Mouse (Mus musculus): ENCODE measurements around the gene Fig4. TPM values are rescaled to one million over a fixed set of nuclear protein-coding genes. Genes with fewer than 3 reads are reported as not detected.

The Fig4 gene
- polyA plus RNA-seq, 1 experiment from 2014 or later, result 57.2 TPM

- no peak overlapping the region for H3K27ac ChIP-seq (replicated peaks in 1 of 2; ENCODE audit: control insufficient read depth in 1 of 2, insufficient read depth in 1 of 2, low read depth in 2 of 2, low read length in 2 of 2)
- H3K36me3 ChIP-seq (ENCODE audit: control insufficient read depth, insufficient read depth, low read length), result peaks cover 27% of the 10 kb centered on the region
- no peak overlapping the region for H3K4me2 ChIP-seq (ENCODE audit: low read length)
- no peak overlapping the region for H3K4me3 ChIP-seq (ENCODE audit: control insufficient read depth in 1 of 2, insufficient read depth in 1 of 2, low read depth in 1 of 2, low read length in 2 of 2)
- ATAC-seq (ENCODE audit: insufficient number of reproducible peaks, insufficient read depth, low FRiP score, low read depth), result no peak
- H3K9ac ChIP-seq (ENCODE audit: low read length), result no peak overlapping the region
- no peaks in the 10 kb centered on the region for H3K9me3 ChIP-seq (ENCODE audit: control insufficient read depth, low read length)
- H3K27me3 ChIP-seq (ENCODE audit: control insufficient read depth, insufficient read depth, low read length), result no peaks in the 10 kb centered on the region
- WGBS, result 80% methylated on average over 3 of the region's 3 CpGs
- H3K4me1 ChIP-seq (ENCODE audit: control insufficient read depth in 2 of 2, insufficient read depth in 2 of 2, low read length in 2 of 2), result no peaks in the 10 kb centered on the region
Observed at GRCm38 (mm10) chr10:41214083-41214482, 89.0 kb downstream of the Fig4 start.

- H3K27me3 ChIP-seq (ENCODE audit: control insufficient read depth, insufficient read depth, low read length), result no peaks in the 10 kb centered on the region
- 69% methylated on average over 4 of the region's 4 CpGs for WGBS
- no peaks in the 10 kb centered on the region for H3K9me3 ChIP-seq (ENCODE audit: control insufficient read depth, low read length)
- H3K4me1 ChIP-seq (ENCODE audit: control insufficient read depth in 2 of 2, insufficient read depth in 2 of 2, low read length in 2 of 2), result peaks cover 4% of the 10 kb centered on the region in 2 experiments; a peak in 2 of 4 replicates
- H3K4me3 ChIP-seq (ENCODE audit: control insufficient read depth in 1 of 2, insufficient read depth in 1 of 2, low read depth in 1 of 2, low read length in 2 of 2), result no peak overlapping the region
- no peak overlapping the region for H3K27ac ChIP-seq (replicated peaks in 1 of 2; ENCODE audit: control insufficient read depth in 1 of 2, insufficient read depth in 1 of 2, low read depth in 2 of 2, low read length in 2 of 2)
- no peak for ATAC-seq (ENCODE audit: insufficient number of reproducible peaks, insufficient read depth, low FRiP score, low read depth)
- peaks cover 6% of the 10 kb centered on the region; the same call in 1 of the 2 replicates for H3K36me3 ChIP-seq (ENCODE audit: control insufficient read depth, insufficient read depth, low read length)
- no peak overlapping the region for H3K4me2 ChIP-seq (ENCODE audit: low read length)
- H3K9ac ChIP-seq (ENCODE audit: low read length), result no peak overlapping the region
Observed at GRCm38 (mm10) chr10:41209538-41209937, 93.5 kb downstream of the Fig4 start.

- Histone ChIP-seq H3K36me3 (ENCODE audit: control insufficient read depth, insufficient read depth, low read length) (peaks cover 6% of the 10 kb centered on the region; the same call in 1 of the 2 replicates), H3K4me1 (ENCODE audit: control insufficient read depth in 2 of 2, insufficient read depth in 2 of 2, low read length in 2 of 2) (peaks cover 6 to 7% of the 10 kb centered on the region in 2 experiments; a peak in 2 of 4 replicates), H3K4me2 (ENCODE audit: low read length) (no peak overlapping the region), H3K27me3 (ENCODE audit: control insufficient read depth, insufficient read depth, low read length) (no peaks in the 10 kb centered on the region), H3K27ac (replicated peaks in 1 of 2; ENCODE audit: control insufficient read depth in 1 of 2, insufficient read depth in 1 of 2, low read depth in 2 of 2, low read length in 2 of 2) (no peak overlapping the region), H3K4me3 (ENCODE audit: control insufficient read depth in 1 of 2, insufficient read depth in 1 of 2, low read depth in 1 of 2, low read length in 2 of 2) (no peak overlapping the region), H3K9me3 (ENCODE audit: control insufficient read depth, low read length) (no peaks in the 10 kb centered on the region), H3K9ac (ENCODE audit: low read length) (no peak overlapping the region)
- no peak for ATAC-seq (ENCODE audit: insufficient number of reproducible peaks, insufficient read depth, low FRiP score, low read depth)
- 54% methylated on average over 6 of the region's 6 CpGs for WGBS
Observed at GRCm38 (mm10) chr10:41208860-41209377, 94.1 kb downstream of the Fig4 start.

GRCm38 (mm10) chr10:41205647-41206046 is 97.4 kb downstream of the Fig4 start:
- H3K9me3 ChIP-seq (ENCODE audit: control insufficient read depth, low read length), result no peaks in the 10 kb centered on the region
- H3K9ac ChIP-seq (ENCODE audit: low read length), result no peak overlapping the region
- H3K27ac ChIP-seq (replicated peaks in 1 of 2; ENCODE audit: control insufficient read depth in 1 of 2, insufficient read depth in 1 of 2, low read depth in 2 of 2, low read length in 2 of 2), result no peak overlapping the region
- WGBS, result 70% methylated on average over 2 of the region's 2 CpGs
- ATAC-seq (ENCODE audit: insufficient number of reproducible peaks, insufficient read depth, low FRiP score, low read depth), result no peak
- H3K4me3 ChIP-seq (ENCODE audit: control insufficient read depth in 1 of 2, insufficient read depth in 1 of 2, low read depth in 1 of 2, low read length in 2 of 2), result no peak overlapping the region
- peaks cover 6 to 7% of the 10 kb centered on the region in 2 experiments; a peak in 2 of 4 replicates for H3K4me1 ChIP-seq (ENCODE audit: control insufficient read depth in 2 of 2, insufficient read depth in 2 of 2, low read length in 2 of 2)
- H3K27me3 ChIP-seq (ENCODE audit: control insufficient read depth, insufficient read depth, low read length), result no peaks in the 10 kb centered on the region
- H3K4me2 ChIP-seq (ENCODE audit: low read length), result no peak overlapping the region
- H3K36me3 ChIP-seq (ENCODE audit: control insufficient read depth, insufficient read depth, low read length), result peaks cover 11% of the 10 kb centered on the region; the same call in 1 of the 2 replicates

- H3K9me3 ChIP-seq (ENCODE audit: control insufficient read depth, low read length), result no peaks in the 10 kb centered on the region
- H3K36me3 ChIP-seq (ENCODE audit: control insufficient read depth, insufficient read depth, low read length), result peaks cover 12% of the 10 kb centered on the region; the same call in 1 of the 2 replicates
- no peak overlapping the region for H3K9ac ChIP-seq (ENCODE audit: low read length)
- no peak overlapping the region for H3K4me3 ChIP-seq (ENCODE audit: control insufficient read depth in 1 of 2, insufficient read depth in 1 of 2, low read depth in 1 of 2, low read length in 2 of 2)
- no peak for ATAC-seq (ENCODE audit: insufficient number of reproducible peaks, insufficient read depth, low FRiP score, low read depth)
- H3K4me2 ChIP-seq (ENCODE audit: low read length), result no peak overlapping the region
- no peak overlapping the region for H3K27ac ChIP-seq (replicated peaks in 1 of 2; ENCODE audit: control insufficient read depth in 1 of 2, insufficient read depth in 1 of 2, low read depth in 2 of 2, low read length in 2 of 2)
- H3K27me3 ChIP-seq (ENCODE audit: control insufficient read depth, insufficient read depth, low read length), result no peaks in the 10 kb centered on the region
- H3K4me1 ChIP-seq (ENCODE audit: control insufficient read depth in 2 of 2, insufficient read depth in 2 of 2, low read length in 2 of 2), result peaks cover 6 to 7% of the 10 kb centered on the region in 2 experiments; a peak in 2 of 4 replicates
- WGBS, result 35% methylated on average over 11 of the region's 11 CpGs
Observed at GRCm38 (mm10) chr10:41204637-41205315, 98.3 kb downstream of the Fig4 start.

- Histone ChIP-seq H3K27ac (replicated peaks in 1 of 2; ENCODE audit: control insufficient read depth in 1 of 2, insufficient read depth in 1 of 2, low read depth in 2 of 2, low read length in 2 of 2) (no peak overlapping the region), H3K36me3 (ENCODE audit: control insufficient read depth, insufficient read depth, low read length) (peaks cover 12% of the 10 kb centered on the region; the same call in 1 of the 2 replicates), H3K4me3 (ENCODE audit: control insufficient read depth in 1 of 2, insufficient read depth in 1 of 2, low read depth in 1 of 2, low read length in 2 of 2) (no peak overlapping the region), H3K4me1 (ENCODE audit: control insufficient read depth in 2 of 2, insufficient read depth in 2 of 2, low read length in 2 of 2) (peaks cover 6 to 7% of the 10 kb centered on the region in 2 experiments; a peak in 2 of 4 replicates), H3K9ac (ENCODE audit: low read length) (no peak overlapping the region), H3K9me3 (ENCODE audit: control insufficient read depth, low read length) (no peaks in the 10 kb centered on the region), H3K4me2 (ENCODE audit: low read length) (no peak overlapping the region), H3K27me3 (ENCODE audit: control insufficient read depth, insufficient read depth, low read length) (no peaks in the 10 kb centered on the region)
- 29% methylated on average over 5 of the region's 5 CpGs for WGBS
- ATAC-seq (ENCODE audit: insufficient number of reproducible peaks, insufficient read depth, low FRiP score, low read depth), result no peak
Observed at GRCm38 (mm10) chr10:41204191-41204590, 98.9 kb downstream of the Fig4 start.

GRCm38 (mm10) chr10:41198719-41199118 is 104.3 kb downstream of the Fig4 start:
- H3K9ac ChIP-seq (ENCODE audit: low read length), result no peak overlapping the region
- no peaks in the 10 kb centered on the region for H3K4me1 ChIP-seq (ENCODE audit: control insufficient read depth in 2 of 2, insufficient read depth in 2 of 2, low read length in 2 of 2)
- no peak for ATAC-seq (ENCODE audit: insufficient number of reproducible peaks, insufficient read depth, low FRiP score, low read depth)
- no peaks in the 10 kb centered on the region for H3K27me3 ChIP-seq (ENCODE audit: control insufficient read depth, insufficient read depth, low read length)
- H3K9me3 ChIP-seq (ENCODE audit: control insufficient read depth, low read length), result no peaks in the 10 kb centered on the region
- H3K36me3 ChIP-seq (ENCODE audit: control insufficient read depth, insufficient read depth, low read length), result 0 out of 2 replicates have a peak, but pooled peaks cover 6% of the 10 kb centered on the region
- WGBS, result 80% methylated on average over 6 of the region's 6 CpGs
- H3K27ac ChIP-seq (replicated peaks in 1 of 2; ENCODE audit: control insufficient read depth in 1 of 2, insufficient read depth in 1 of 2, low read depth in 2 of 2, low read length in 2 of 2), result no peak overlapping the region
- H3K4me3 ChIP-seq (ENCODE audit: control insufficient read depth in 1 of 2, insufficient read depth in 1 of 2, low read depth in 1 of 2, low read length in 2 of 2), result no peak overlapping the region
- H3K4me2 ChIP-seq (ENCODE audit: low read length), result no peak overlapping the region

Data from heart, embryonic 14.5 days (tissue).